Mouse (Mus musculus): ENCODE measurements around the gene Trarg1. TPM values are rescaled to one million over a fixed set of nuclear protein-coding genes. Genes with fewer than 3 reads are reported as not detected.
"Not testable (repeated sequence)": the region's sequence is repeated elsewhere in the genome, so short reads cannot be mapped to it uniquely, and the experiment has no call there.

The Trarg1 gene
- total RNA-seq (2021): 10 to 100 TPM; 46.5 to 59.3 TPM
- long read RNA-seq, experiment 1, partial matches to known transcripts: 16 of 17 reads
- long read RNA-seq, experiment 1, other reads (novel, unspliced or antisense): 0 of 17 reads
- long read RNA-seq, experiment 2, transcript Trarg1-201 (3 exons, 3,302 nt): major isoform, 8 of 14 reads
- long read RNA-seq, experiment 2, partial matches to known transcripts: 6 of 14 reads
- long read RNA-seq, experiment 2, other reads (novel, unspliced or antisense): 0 of 14 reads

DNA sequence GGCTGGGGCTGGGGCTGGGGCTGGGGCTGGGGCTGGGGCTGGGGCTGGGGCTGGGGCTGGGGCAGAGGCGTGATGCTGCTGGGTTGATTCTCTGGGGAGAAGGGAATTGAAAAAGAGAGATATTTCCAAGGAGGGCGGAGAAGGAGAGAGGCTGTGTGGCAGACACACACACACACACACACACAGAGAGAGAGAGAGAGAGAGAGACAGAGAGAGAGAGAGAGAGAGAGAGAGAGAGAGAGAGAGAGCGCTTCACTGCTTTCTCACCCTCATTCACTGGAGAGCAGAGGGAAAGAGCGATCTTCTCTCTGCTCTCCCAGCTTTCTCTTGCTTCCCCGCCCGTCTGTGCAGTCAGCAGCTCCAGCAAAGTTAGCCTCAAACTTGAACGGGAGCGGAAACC lies at the start of gene Trarg1:
TSS of gene Trarg1 (plus strand) at position 301 of the 400 bp plus-strand sequence.
- not testable (repeated sequence) for DNase-seq

- no peak for DNase-seq
These were observed 49.6 kb upstream of the Trarg1 start for GRCm38 (mm10) chr11:76630023-76630422.

DNA sequence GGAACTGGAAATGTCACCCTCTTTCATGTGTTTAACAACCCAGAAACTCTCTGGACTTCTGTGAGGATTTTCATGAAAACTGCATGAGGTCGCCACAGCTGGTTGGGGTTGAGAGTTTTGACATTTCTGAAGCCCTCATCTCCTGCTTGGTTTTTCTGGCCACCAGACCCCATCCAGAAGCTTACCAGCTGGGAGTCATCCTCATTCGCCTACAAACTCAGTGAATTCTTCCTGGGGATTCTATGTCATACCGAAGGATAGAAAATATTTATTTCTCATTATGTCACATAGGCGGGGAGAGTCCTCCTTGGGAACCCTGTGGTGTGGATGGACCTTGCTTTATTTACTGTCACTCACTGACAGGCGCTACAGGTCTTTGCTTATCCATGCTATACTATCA lies 49.1 kb upstream of the Trarg1 start:
- no peak for DNase-seq

GRCm38 (mm10) chr11:76639269-76639985 lies 40.2 kb upstream of the Trarg1 start:
- DNase-seq: no peak

DNA sequence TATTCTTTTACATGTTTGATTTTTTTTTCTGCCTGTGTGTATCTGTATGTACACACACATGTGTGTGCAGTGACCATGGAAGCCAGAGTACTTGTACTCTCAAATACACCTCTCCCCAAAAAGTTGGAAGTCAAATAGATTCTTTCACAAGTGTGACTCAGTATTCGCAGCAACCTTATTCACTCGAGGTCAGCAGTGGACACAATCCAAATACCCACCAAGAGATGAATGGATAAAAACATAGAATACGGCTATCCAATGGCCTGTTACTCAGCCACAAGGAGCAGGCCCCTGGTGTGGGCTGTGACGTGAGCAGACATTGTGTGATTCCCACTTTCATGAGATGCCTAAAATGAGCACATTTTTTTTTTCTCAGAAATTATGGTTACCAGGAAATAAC lies 39.4 kb upstream of the Trarg1 start:
- peak in 1 of 2 experiments; percentile 23 for DNase-seq

DNA sequence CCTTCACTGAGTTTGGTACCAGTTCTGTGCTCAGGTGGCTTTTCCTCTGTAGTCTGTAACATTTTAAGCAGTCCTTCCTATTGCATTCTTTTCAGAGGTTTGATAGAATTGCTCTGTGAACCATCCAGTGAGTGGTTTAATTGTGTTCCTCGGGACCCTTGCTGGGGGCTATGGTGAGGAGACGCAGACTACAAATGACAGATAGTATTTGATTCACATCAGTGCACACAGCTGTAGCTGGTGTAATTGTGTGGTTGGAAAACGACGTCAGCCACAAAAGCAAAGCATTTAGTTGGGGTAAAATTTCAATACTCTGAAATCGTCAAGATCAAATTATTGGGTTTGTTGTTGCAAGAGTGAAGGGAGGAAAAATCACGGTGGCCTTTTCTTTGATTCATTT lies 35.4 kb upstream of the Trarg1 start:
- no peak for DNase-seq

- DNase-seq: no peak
These were observed 34.6 kb upstream of the Trarg1 start for GRCm38 (mm10) chr11:76645036-76645435.

- peak; percentile 91 to 92 for DNase-seq
These were observed 33.7 kb upstream of the Trarg1 start for GRCm38 (mm10) chr11:76645955-76646354.

GRCm38 (mm10) chr11:76647062-76647461 lies 32.5 kb upstream of the Trarg1 start:
- no peak for DNase-seq

DNA sequence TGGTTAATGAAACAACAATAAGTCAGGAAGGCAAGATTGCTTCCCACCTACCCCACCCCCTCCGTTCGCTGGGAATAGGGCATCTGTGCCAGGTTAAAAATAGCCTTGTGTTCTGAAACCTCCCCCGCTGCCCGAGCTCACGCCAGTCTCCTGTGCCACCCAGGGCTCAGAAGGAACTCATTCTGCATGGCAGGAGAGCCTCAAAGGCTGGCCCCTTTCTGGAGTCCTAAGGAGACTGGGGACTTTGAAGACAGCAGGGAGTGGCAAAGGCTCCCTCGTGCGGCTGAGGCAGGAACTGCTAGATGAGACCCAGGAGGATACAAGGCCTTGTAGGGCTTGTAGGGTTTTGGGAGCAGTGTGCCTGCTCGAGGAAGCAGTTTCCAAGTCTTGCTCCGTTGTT lies 32.1 kb upstream of the Trarg1 start:
- peak; percentile 82 to 85 for DNase-seq

GRCm38 (mm10) chr11:76650862-76651560 lies 28.6 kb upstream of the Trarg1 start:
- DNase-seq: no peak

- no peak for DNase-seq
These were observed 26.7 kb upstream of the Trarg1 start for GRCm38 (mm10) chr11:76652838-76653334.

- peak; percentile 28 to 64 for DNase-seq
These were observed 24.5 kb upstream of the Trarg1 start for GRCm38 (mm10) chr11:76655106-76655505.

- DNase-seq: no peak
These were observed 22.1 kb upstream of the Trarg1 start for GRCm38 (mm10) chr11:76657450-76657970.

DNA sequence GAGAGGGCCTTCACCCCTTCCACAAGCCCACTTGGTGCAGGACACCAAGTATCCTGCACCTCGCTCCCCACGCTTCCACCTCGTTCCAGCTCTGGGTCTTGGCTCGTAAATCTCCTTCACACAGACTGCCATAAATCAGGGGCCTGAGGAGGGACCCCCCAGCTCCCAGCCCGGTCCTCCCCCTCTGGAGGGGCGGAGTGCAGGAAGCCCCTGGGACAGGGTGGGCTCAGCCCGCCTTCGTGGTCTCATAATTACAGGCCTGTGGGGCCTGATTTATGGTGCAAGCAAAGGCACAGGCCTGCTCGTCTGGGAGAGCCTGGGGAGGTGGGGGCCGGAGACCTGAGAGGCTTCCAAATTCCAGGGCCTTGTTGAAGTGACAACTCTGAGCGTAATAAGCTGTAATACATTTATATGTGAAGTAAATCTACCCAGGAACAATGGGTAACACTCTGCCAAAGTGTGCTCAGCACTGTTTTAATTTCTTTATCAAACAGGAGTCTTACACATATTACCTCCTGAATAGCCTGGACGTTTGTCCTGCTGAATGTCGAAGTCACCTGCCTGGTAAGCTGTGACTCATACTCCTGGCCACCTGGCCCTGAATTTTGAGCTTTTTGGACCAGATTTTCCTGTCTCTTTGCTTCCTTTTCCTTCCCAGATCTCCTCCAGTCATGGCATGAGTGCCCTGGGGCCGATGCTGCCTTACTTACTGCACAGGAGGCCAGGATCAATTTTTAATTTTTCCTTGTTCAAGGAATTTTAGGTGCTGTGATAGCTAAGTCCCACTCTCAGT lies 20.3 kb upstream of the Trarg1 start:
- no peak for DNase-seq

DNA sequence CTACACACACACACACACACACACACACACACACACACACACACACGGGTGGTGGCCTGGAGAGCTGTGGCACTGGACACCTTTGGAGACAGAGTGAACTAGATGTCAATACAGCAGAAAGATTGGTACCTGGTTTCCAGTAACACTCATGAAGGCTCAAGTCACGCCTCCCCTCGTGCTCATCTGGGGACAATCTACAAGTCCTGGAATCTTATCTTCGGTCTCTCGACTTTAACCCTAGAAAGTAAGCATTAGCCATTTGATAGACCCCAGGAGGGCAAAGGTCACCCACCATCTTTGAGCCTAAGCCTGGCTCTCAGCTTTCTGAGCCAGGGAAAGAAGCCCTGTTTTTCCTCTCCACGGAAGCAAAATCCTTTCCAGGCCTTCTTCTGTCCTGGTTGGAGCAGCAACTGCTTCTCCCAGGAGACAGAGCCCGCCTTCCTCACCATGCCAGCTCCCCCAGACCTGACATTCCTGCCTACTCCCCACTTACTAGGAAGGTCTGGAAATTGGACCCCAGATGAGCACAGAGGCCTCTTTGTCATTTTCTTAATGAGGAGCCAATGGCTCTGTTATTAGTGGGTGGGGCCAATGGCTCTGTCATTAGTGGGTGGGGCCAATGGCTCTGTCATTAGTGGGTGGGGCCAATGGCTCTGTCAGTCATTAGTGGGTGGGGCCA lies 17.7 kb upstream of the Trarg1 start:
- no peak for DNase-seq

DNA sequence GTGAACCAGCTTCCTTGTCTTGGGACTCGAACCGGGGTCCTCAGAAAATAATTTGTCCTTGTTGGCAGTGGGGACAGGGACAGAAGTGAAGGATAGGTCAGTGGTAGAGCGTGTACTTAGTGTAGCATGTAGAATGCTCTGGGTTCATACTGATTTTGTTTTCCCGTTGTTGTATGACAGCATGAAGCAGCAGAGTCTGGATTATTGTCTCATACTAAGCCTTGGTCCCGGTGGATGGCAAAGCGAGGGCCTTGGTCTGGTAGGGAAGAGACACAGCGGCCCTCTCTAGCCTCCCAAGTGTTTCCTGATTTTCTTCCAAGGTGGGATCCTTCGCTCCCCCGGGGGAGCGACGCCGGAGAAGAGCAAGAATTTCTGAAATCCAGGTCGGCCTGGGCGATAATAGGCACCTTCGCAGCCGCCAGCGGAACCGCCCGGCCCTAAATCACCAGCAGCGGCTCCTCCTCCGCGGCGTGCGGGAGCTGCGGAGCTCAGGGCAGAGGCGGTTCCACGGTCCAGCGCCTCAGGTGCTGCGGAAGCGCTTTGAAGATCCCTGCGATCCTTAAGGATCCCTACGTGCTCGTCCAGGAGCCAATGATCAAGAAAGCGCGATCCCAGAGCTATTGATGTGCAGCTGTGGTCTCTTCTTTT lies 13.5 kb upstream of the Trarg1 start:
- peak in 1 of 2 experiments; percentile 38 for DNase-seq

- no peak for DNase-seq
These were observed 11.8 kb upstream of the Trarg1 start for GRCm38 (mm10) chr11:76667807-76668206.

GRCm38 (mm10) chr11:76671871-76672475 lies 7.6 kb upstream of the Trarg1 start, which contains the start of gene Bhlha9:
Gene Bhlha9 (plus strand): TSS chr11:76672470.
- no peak for DNase-seq

All from adrenal gland, postnatal 36 days (tissue).